Comparison of ENCODE assay signal across 1 mouse cellular context in genomic region chr2:35506311-35507190, GRCm38 (mm10).
TF ChIP-seq lines count a peak whose summit lies in the region.

No protein-coding gene starts in this region.

TF ChIP-seq in MEL, 35 proteins besides CTCF, POLR2A, EP300 and RAD21:
- TF ChIP-seq ZC3H11A (IDR thresholded peaks at IDR 0.05; ENCODE audit: low read depth, low read length) (0 out of 2 replicates have a peak, but pooled peaks have one; percentile 3), CHD1 (IDR thresholded peaks at IDR 0.05; ENCODE audit: low read depth, low read length) (peak; percentile 94; the same call in 1 of the 2 replicates), CHD2 (IDR thresholded peaks at IDR 0.05; ENCODE audit: low read length) (no peak; the same call in 1 of the 2 replicates), MAZ (IDR thresholded peaks at IDR 0.05; ENCODE audit: low read depth, low read length) (peak; percentile 97), MAX (IDR thresholded peaks at IDR 0.05; ENCODE audit: low read length) (peak; percentile 69), SMC3 (IDR thresholded peaks at IDR 0.05; ENCODE audit: low read depth, low read length) (peak; percentile 18; the same call in 1 of the 2 replicates), ZNF384 (IDR thresholded peaks at IDR 0.05; ENCODE audit: low read depth, low read length) (no peak), GATA1 (IDR thresholded peaks at IDR 0.05; ENCODE audit: low read depth, low read length) (peak; percentile 96), JUND (IDR thresholded peaks at IDR 0.05; ENCODE audit: low read depth, low read length) (peak; percentile 43; the same call in 1 of the 2 replicates), TAL1 (IDR thresholded peaks at IDR 0.05; ENCODE audit: low read length) (peak; percentile 91), NRF1 (IDR thresholded peaks at IDR 0.05; ENCODE audit: insufficient read depth, low read depth, low read length, poor library complexity, severe bottlenecking) (no peak), ETS1 (IDR thresholded peaks at IDR 0.05; ENCODE audit: low read depth, low read length) (peak; percentile 92), MYB (IDR thresholded peaks at IDR 0.05; ENCODE audit: low read depth, low read length) (peak; percentile 72; the same call in 1 of the 2 replicates), RCOR1 (IDR thresholded peaks at IDR 0.05; ENCODE audit: low read depth, low read length) (peak; percentile 75; the same call in 1 of the 2 replicates), ZMIZ1 (IDR thresholded peaks at IDR 0.05; ENCODE audit: low read depth, low read length) (0 out of 2 replicates have a peak, but pooled peaks have one; percentile 26), MXI1 (IDR thresholded peaks at IDR 0.05; ENCODE audit: low read depth, low read length) (peak; percentile 92), NELFE (IDR thresholded peaks at IDR 0.05; ENCODE audit: low read depth, low read length) (peak; percentile 34; the same call in 1 of the 2 replicates), TCF12 (IDR thresholded peaks at IDR 0.05; ENCODE audit: low read depth, low read length) (peak; percentile 99), BHLHE40 (IDR thresholded peaks at IDR 0.05; ENCODE audit: borderline replicate concordance, low read depth, low read length) (peak; percentile 83; the same call in 1 of the 2 replicates), TBP (IDR thresholded peaks at IDR 0.05; ENCODE audit: low read depth, low read length) (0 out of 2 replicates have a peak, but pooled peaks have one; percentile 8), MYC (IDR thresholded peaks at IDR 0.05; ENCODE audit: low read depth, low read length) (peak; percentile 73; the same call in 1 of the 2 replicates), SIN3A (IDR thresholded peaks at IDR 0.05; ENCODE audit: low read length) (peak; percentile 77), KAT2A (conservative IDR thresholded peaks at IDR 0.05; ENCODE audit: low read depth, low read length) (0 out of 2 replicates have a peak, but pooled peaks have one; percentile 41), GABPA (IDR thresholded peaks at IDR 0.05; ENCODE audit: low read depth, low read length) (no peak), USF1 (IDR thresholded peaks at IDR 0.05; ENCODE audit: low read depth, low read length) (no peak), ZKSCAN1 (IDR thresholded peaks at IDR 0.05; ENCODE audit: low read depth, low read length) (no peak), HCFC1 (IDR thresholded peaks at IDR 0.05; ENCODE audit: low read depth, low read length) (no peak; the same call in 1 of the 2 replicates)
